Mouse (Mus musculus): ENCODE measurements around the gene Ubr4. TPM values are rescaled to one million over a fixed set of nuclear protein-coding genes. Genes with fewer than 3 reads are reported as not detected.
"Not testable (repeated sequence)": the region's sequence is repeated elsewhere in the genome, so short reads cannot be mapped to it uniquely, and the experiment has no call there.

Gene Ubr4
- polyA plus RNA-seq, 1 experiment from 2014 or later = 100 TPM

DNA sequence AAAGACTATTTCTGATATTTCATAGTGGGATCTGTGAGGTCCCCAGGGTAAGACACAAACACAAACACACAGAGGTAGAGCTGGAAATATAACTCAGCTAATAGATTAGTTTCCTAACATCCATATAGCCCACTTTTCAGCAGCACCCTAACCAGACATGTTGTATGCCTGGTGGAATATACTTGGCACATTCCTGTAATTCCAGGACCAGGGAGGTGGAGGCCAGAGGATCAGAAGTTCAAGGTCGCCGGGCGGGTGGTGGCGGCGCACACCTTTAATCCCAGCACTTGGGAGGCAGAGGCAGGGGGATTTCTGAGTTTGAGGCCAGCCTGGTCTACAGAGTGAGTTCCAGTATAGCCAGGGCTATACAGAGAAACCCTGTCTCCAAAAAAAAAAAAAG lies 33.4 kb downstream of the Ubr4 start:
- H3K27ac ChIP-seq (ENCODE audit: low read depth, low read length); ATAC-seq (replicated peaks; ENCODE audit: low FRiP score); H3K4me3 ChIP-seq (ENCODE audit: low read depth, low read length); H3K9ac ChIP-seq (ENCODE audit: low read length); H3K36me3 ChIP-seq (ENCODE audit: control insufficient read depth, insufficient read depth, low read length); H3K4me1 ChIP-seq (replicated peaks; ENCODE audit: control insufficient read depth, insufficient read depth, low read length); H3K4me2 ChIP-seq (ENCODE audit: low read depth, low read length, severe bottlenecking); DNase-seq (ENCODE audit: low spot score); H3K27me3 ChIP-seq (ENCODE audit: control insufficient read depth, insufficient read depth, low read length); H3K9me3 ChIP-seq (ENCODE audit: control insufficient read depth, low read length): not testable (repeated sequence)
- WGBS = 88% methylated on average over 5 of the region's 5 CpGs

DNA sequence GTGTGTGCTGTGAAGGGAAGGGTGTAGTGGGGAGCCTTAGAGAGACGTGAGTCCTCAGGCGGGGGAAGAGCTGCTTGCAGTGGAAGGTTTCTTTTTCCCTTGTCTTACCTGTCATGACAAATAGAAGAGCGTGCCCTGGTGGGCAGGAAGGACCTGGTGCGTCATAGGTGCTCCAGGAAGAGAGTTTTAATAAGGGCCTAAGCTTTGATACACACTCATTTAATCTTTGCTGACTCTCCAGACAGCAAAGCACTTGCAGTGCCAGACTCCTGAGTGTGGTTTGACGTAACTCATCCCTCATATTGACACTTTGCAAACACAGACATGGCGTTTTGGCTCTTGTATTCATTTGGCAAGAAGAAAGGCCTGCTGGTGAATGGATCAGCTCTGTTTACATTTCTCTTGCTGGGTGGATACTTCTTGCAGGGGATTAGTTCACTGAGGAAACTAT lies 34.5 kb downstream of the Ubr4 start:
- H3K9ac ChIP-seq (ENCODE audit: low read length) = no peak overlapping the region
- no peaks in the 10 kb centered on the region for H3K36me3 ChIP-seq (ENCODE audit: control insufficient read depth, insufficient read depth, low read length)
- WGBS = 74% methylated on average over 6 of the region's 6 CpGs
- no peak for DNase-seq (ENCODE audit: low spot score)
- no peak overlapping the region for H3K4me3 ChIP-seq (ENCODE audit: low read depth, low read length)
- H3K4me1 ChIP-seq (replicated peaks; ENCODE audit: control insufficient read depth, insufficient read depth, low read length) = no peaks in the 10 kb centered on the region
- no peak overlapping the region for H3K4me2 ChIP-seq (ENCODE audit: low read depth, low read length, severe bottlenecking)
- no peaks in the 10 kb centered on the region for H3K9me3 ChIP-seq (ENCODE audit: control insufficient read depth, low read length)
- no peaks in the 10 kb centered on the region for H3K27me3 ChIP-seq (ENCODE audit: control insufficient read depth, insufficient read depth, low read length)
- ATAC-seq (replicated peaks; ENCODE audit: low FRiP score) = no peak
- H3K27ac ChIP-seq (ENCODE audit: low read depth, low read length) = no peak overlapping the region

DNA sequence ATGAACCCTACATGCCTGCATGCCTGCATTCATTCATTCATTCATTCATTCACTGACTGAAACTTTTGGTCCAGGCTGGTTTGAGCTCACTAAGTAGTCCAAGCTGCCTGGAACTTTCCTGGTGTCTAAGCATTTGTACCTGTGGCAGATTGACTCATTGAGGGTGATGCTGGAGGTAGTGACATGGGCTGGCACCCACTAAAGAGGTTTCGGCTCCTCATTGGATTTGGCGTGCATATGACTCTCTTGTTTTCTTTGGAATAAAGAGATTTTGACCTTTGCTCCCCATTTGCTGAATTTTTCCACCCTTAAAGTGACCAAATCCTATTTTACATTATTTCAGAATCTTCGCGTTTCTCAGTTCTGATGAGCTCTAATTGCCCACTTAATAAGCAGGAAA lies 37.1 kb downstream of the Ubr4 start:
- 91% methylated on average over 4 of the region's 4 CpGs for WGBS
- H3K9me3 ChIP-seq (ENCODE audit: control insufficient read depth, low read length) = no peaks in the 10 kb centered on the region
- H3K27me3 ChIP-seq (ENCODE audit: control insufficient read depth, insufficient read depth, low read length) = no peaks in the 10 kb centered on the region
- H3K27ac ChIP-seq (ENCODE audit: low read depth, low read length) = no peak overlapping the region
- H3K9ac ChIP-seq (ENCODE audit: low read length) = no peak overlapping the region
- no peak for ATAC-seq (replicated peaks; ENCODE audit: low FRiP score)
- no peak for DNase-seq (ENCODE audit: low spot score)
- H3K4me3 ChIP-seq (ENCODE audit: low read depth, low read length) = no peak overlapping the region
- H3K4me1 ChIP-seq (replicated peaks; ENCODE audit: control insufficient read depth, insufficient read depth, low read length) = no peaks in the 10 kb centered on the region
- no peaks in the 10 kb centered on the region; the same call in 1 of the 2 replicates for H3K36me3 ChIP-seq (ENCODE audit: control insufficient read depth, insufficient read depth, low read length)
- no peak overlapping the region for H3K4me2 ChIP-seq (ENCODE audit: low read depth, low read length, severe bottlenecking)

DNA sequence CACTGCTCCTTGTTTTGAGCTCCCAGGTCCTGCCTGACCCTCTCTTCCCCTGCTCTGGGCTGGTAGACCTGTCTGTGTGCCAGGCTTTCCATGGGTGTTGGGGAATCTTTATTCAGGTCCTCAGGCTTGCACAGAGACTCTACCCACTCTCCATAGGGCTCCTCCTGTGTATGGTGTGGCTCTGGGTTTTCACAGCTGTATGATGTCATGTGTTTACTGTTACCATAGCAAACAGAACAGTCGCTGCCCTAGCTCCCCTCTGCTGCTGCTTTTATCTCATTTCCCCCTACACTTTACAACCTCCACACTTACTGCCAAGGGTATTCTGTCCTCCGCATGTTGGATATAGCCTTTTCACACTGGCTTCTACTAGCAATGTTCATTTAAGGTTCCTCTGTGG lies 43.0 kb downstream of the Ubr4 start:
- Histone ChIP-seq H3K9ac (ENCODE audit: low read length) (no peak overlapping the region), H3K4me1 (replicated peaks; ENCODE audit: control insufficient read depth, insufficient read depth, low read length) (no peaks in the 10 kb centered on the region), H3K27ac (ENCODE audit: low read depth, low read length) (no peak overlapping the region), H3K36me3 (ENCODE audit: control insufficient read depth, insufficient read depth, low read length) (peaks cover 4% of the 10 kb centered on the region; the same call in 1 of the 2 replicates), H3K4me3 (ENCODE audit: low read depth, low read length) (no peak overlapping the region), H3K9me3 (ENCODE audit: control insufficient read depth, low read length) (no peaks in the 10 kb centered on the region), H3K27me3 (ENCODE audit: control insufficient read depth, insufficient read depth, low read length) (no peaks in the 10 kb centered on the region), H3K4me2 (ENCODE audit: low read depth, low read length, severe bottlenecking) (no peak overlapping the region)
- WGBS = 85% methylated on average over 2 of the region's 2 CpGs
- no peak for DNase-seq (ENCODE audit: low spot score)
- no peak for ATAC-seq (replicated peaks; ENCODE audit: low FRiP score)

DNA sequence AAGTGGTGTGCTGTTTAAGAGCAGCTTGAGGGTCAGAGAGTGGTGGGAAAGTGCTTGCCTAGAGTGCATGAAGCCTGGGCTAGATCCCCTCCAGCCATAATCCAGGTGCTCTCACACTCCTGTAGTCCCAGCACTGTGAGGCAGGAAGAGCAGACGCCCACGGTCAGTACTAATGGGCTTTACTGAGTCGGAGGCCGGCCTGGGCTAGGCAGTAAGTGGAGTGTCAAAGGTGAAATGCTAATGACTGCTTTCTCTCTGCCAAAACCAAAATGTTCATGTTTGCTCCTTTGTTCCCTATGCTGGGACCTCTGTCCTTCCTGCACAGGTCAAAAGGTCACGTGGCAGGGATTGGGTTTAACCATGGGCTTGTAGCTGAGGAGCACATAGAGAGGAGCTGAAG lies 48.1 kb downstream of the Ubr4 start:
- Histone ChIP-seq H3K9me3 (ENCODE audit: control insufficient read depth, low read length) (no peaks in the 10 kb centered on the region), H3K36me3 (ENCODE audit: control insufficient read depth, insufficient read depth, low read length) (peaks cover 12% of the 10 kb centered on the region), H3K27me3 (ENCODE audit: control insufficient read depth, insufficient read depth, low read length) (no peaks in the 10 kb centered on the region), H3K4me1 (replicated peaks; ENCODE audit: control insufficient read depth, insufficient read depth, low read length) (no peaks in the 10 kb centered on the region), H3K4me2 (ENCODE audit: low read depth, low read length, severe bottlenecking) (no peak overlapping the region), H3K27ac (ENCODE audit: low read depth, low read length) (no peak overlapping the region), H3K4me3 (ENCODE audit: low read depth, low read length) (no peak overlapping the region), H3K9ac (ENCODE audit: low read length) (no peak overlapping the region)
- DNase-seq (ENCODE audit: low spot score) = no peak
- ATAC-seq (replicated peaks; ENCODE audit: low FRiP score) = no peak
- 90% methylated on average over 5 of the region's 5 CpGs for WGBS

DNA sequence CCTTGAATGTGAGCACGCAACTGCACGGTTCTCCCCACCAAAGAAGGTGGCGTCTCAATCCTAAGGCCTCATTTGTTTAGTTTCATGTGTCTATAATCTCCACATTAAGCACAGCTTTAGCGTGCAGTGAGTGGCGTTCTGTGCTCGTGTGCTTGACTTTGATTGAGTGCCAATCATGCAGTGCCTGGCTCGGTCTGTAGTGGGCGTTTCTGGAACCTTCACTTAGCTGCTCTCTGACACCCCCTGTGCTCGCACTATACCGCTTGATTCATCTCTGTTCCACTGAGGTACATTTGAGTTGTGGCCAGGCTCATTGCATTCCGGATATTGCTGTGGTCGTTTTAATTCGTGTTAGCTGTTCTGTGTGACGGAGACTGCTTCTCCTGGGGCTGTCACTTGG lies 50.8 kb downstream of the Ubr4 start:
- ATAC-seq (replicated peaks; ENCODE audit: low FRiP score) = no peak
- Histone ChIP-seq H3K4me1 (replicated peaks; ENCODE audit: control insufficient read depth, insufficient read depth, low read length) (no peaks in the 10 kb centered on the region), H3K27me3 (ENCODE audit: control insufficient read depth, insufficient read depth, low read length) (no peaks in the 10 kb centered on the region), H3K9me3 (ENCODE audit: control insufficient read depth, low read length) (no peaks in the 10 kb centered on the region), H3K36me3 (ENCODE audit: control insufficient read depth, insufficient read depth, low read length) (peaks cover 13% of the 10 kb centered on the region), H3K4me3 (ENCODE audit: low read depth, low read length) (no peak overlapping the region), H3K9ac (ENCODE audit: low read length) (no peak overlapping the region), H3K27ac (ENCODE audit: low read depth, low read length) (no peak overlapping the region), H3K4me2 (ENCODE audit: low read depth, low read length, severe bottlenecking) (no peak overlapping the region)
- no peak for DNase-seq (ENCODE audit: low spot score)
- 87% methylated on average over 14 of the region's 14 CpGs for WGBS

DNA sequence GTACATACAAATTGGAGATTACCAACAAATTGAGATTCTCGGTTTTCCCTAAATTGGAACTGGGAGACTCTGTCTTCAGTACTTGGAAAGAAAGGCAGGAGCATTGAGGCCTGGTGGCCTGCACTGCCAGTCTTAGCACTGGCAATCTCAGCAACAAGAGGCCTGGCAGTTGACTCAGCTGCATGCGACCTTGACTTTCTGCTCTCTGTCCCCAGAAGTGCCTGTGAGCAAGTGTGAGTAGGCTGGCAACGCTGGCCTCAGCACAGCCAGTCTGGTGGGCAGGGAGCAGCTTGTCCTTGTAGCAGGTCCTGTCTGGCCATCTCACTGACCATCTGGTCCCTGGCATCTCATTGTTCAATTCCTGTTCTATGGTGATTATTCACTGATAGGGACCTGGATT lies 58.9 kb downstream of the Ubr4 start:
- Histone ChIP-seq H3K9me3 (ENCODE audit: control insufficient read depth, low read length) (no peaks in the 10 kb centered on the region), H3K27me3 (ENCODE audit: control insufficient read depth, insufficient read depth, low read length) (no peaks in the 10 kb centered on the region), H3K4me3 (ENCODE audit: low read depth, low read length) (no peak overlapping the region), H3K27ac (ENCODE audit: low read depth, low read length) (no peak overlapping the region), H3K36me3 (ENCODE audit: control insufficient read depth, insufficient read depth, low read length) (peaks cover 26% of the 10 kb centered on the region; the same call in 1 of the 2 replicates), H3K9ac (ENCODE audit: low read length) (no peak overlapping the region), H3K4me2 (ENCODE audit: low read depth, low read length, severe bottlenecking) (no peak overlapping the region), H3K4me1 (replicated peaks; ENCODE audit: control insufficient read depth, insufficient read depth, low read length) (no peaks in the 10 kb centered on the region)
- 92% methylated on average over 3 of the region's 3 CpGs for WGBS
- no peak for ATAC-seq (replicated peaks; ENCODE audit: low FRiP score)
- DNase-seq (ENCODE audit: low spot score) = no peak

DNA sequence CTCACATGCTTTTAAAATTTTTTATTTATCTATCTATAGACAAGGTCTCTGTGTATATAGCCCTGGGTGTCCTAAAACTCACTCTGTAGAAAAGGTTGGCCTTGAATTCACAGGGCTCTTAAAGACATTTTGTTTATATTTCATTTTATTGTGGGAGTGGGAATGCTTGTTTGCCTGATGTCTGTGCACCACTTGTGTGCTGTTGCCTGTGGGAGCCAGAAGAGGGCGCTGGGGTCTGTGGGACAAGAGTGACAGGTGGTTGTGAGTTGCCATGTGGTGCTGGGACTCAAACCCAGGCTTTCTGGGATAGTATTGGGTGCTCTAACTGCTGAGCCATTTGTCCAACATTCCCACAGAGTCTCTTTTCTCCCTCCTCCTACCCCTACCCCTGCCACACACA lies 65.5 kb downstream of the Ubr4 start:
- H3K27me3 ChIP-seq (ENCODE audit: control insufficient read depth, insufficient read depth, low read length) = no peaks in the 10 kb centered on the region
- WGBS = 68% methylated on average over 1 of the region's 1 CpGs
- H3K36me3 ChIP-seq (ENCODE audit: control insufficient read depth, insufficient read depth, low read length) = peaks cover 33% of the 10 kb centered on the region
- H3K9ac ChIP-seq (ENCODE audit: low read length) = no peak overlapping the region
- no peak overlapping the region for H3K4me2 ChIP-seq (ENCODE audit: low read depth, low read length, severe bottlenecking)
- no peak for DNase-seq (ENCODE audit: low spot score)
- H3K4me1 ChIP-seq (replicated peaks; ENCODE audit: control insufficient read depth, insufficient read depth, low read length) = no peaks in the 10 kb centered on the region
- no peak for ATAC-seq (replicated peaks; ENCODE audit: low FRiP score)
- H3K4me3 ChIP-seq (ENCODE audit: low read depth, low read length) = no peak overlapping the region
- H3K27ac ChIP-seq (ENCODE audit: low read depth, low read length) = no peak overlapping the region
- no peaks in the 10 kb centered on the region for H3K9me3 ChIP-seq (ENCODE audit: control insufficient read depth, low read length)

DNA sequence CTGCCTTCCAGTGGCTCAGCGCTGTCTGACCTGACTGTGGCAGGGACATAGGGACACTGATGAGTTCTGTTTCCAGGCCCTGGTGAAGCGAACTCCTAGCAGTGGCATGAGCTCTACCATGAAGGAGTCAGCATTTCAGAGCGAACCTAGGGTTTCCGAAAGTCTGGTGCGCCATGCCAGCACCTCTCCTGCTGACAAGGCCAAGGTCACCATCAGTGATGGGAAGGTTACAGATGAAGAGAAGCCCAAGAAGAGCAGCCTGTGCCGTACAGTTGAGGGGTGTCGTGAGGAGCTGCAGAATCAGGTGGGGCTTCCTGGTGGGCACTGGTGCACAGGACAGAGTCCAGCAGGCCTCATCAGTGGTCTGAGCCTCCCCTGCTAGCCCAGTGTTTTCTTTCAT lies 69.2 kb downstream of the Ubr4 start:
- 94% methylated on average over 7 of the region's 7 CpGs for WGBS

More for the DNA sequence above, 69.2 kb downstream of the Ubr4 start:
- H3K9ac ChIP-seq (ENCODE audit: low read length) = no peak overlapping the region
- no peak for ATAC-seq (replicated peaks; ENCODE audit: low FRiP score)
- no peak overlapping the region for H3K4me2 ChIP-seq (ENCODE audit: low read depth, low read length, severe bottlenecking)
- no peaks in the 10 kb centered on the region for H3K4me1 ChIP-seq (replicated peaks; ENCODE audit: control insufficient read depth, insufficient read depth, low read length)
- H3K9me3 ChIP-seq (ENCODE audit: control insufficient read depth, low read length) = no peaks in the 10 kb centered on the region
- DNase-seq (ENCODE audit: low spot score) = no peak
- no peak overlapping the region for H3K4me3 ChIP-seq (ENCODE audit: low read depth, low read length)
- H3K27me3 ChIP-seq (ENCODE audit: control insufficient read depth, insufficient read depth, low read length) = no peaks in the 10 kb centered on the region
- H3K36me3 ChIP-seq (ENCODE audit: control insufficient read depth, insufficient read depth, low read length) = peaks cover 26% of the 10 kb centered on the region
- H3K27ac ChIP-seq (ENCODE audit: low read depth, low read length) = no peak overlapping the region
